ENCODE assay signal across 9 mouse cellular contexts in the genomic region with DNA sequence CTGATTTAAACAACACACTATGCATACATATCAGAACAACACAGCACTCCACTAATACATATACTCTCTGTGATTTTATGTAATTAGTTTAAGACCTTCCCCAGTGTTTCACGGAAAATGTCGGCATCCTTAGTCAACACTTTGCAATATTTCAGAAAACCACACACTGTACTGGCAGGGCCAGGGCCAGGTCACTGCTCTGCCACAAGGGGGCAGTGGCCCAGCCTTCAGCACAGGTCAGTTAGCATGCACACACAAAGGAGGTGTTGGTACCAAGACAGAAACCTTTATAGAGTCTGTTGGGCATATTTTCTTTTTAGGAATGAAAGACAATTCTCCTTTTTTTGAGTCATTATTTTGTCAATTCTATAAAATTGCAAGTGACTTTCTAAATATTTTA. TPM values are rescaled to one million over a fixed set of nuclear protein-coding genes. Genes with fewer than 3 reads are reported as not detected.
DNase-seq lines count a peak whose midpoint lies in the region; ATAC-seq and TF ChIP-seq lines count a peak whose summit lies in the region.
"Had no signal": no experiment of that assay in that cellular context is flagged by ENCODE, and none has a peak within 500 bp of the region (broad histone marks: within the 10 kb centered on the region; RNA-seq: fewer than 3 reads in every experiment).

No protein-coding gene starts in this region.

- ATAC-seq in liver, postnatal 0 days, result no peak

- 46% methylated on average over 2 of the region's 2 CpGs for WGBS in liver, postnatal 0 days (ENCODE audit: insufficient replicate concordance)

- H3K4me1 ChIP-seq in liver, postnatal 0 days (ENCODE audit: insufficient read depth), result no peaks in the 10 kb centered on the region
- H3K4me1 ChIP-seq: limb, embryonic 15.5 days had no signal

- no peaks in the 10 kb centered on the region for H3K36me3 ChIP-seq in liver, postnatal 0 days (replicated peaks; ENCODE audit: insufficient read depth, low read length)
- H3K36me3 ChIP-seq: limb, embryonic 15.5 days had no signal

- TF ChIP-seq CTCF in brain, embryonic 14.5 days (IDR thresholded peaks at IDR 0.05; ENCODE audit: borderline replicate concordance, extremely low read depth, insufficient read depth, insufficient read length), result peak; percentile 76
- TF ChIP-seq CTCF in liver, postnatal 0 days (IDR thresholded peaks at IDR 0.05; ENCODE audit: low read depth), result peak; percentile 74

- peak; percentile 9 to 21 for DNase-seq in cerebellum, adult 18-20 months
- no peak for DNase-seq in cerebellum, adult 8-10 months
- DNase-seq in A20 (ENCODE audit: low read depth, low spot score), result peak; percentile 45
- peak; percentile 45 for DNase-seq in brain, embryonic 14.5 days (ENCODE audit: low read depth)
- DNase-seq in forelimb bud, embryonic 11.5 days (ENCODE audit: low read depth, low spot score), result peak; percentile 46
- DNase-seq in liver, postnatal 0 days, result peak; percentile 27
- peak; percentile 40 for DNase-seq in retina, postnatal 1 day
- no peak for DNase-seq in layer of hippocampus, adult 18-20 months (ENCODE audit: low spot score in 2 of 2)

- H3K27me3 ChIP-seq in liver, postnatal 0 days (ENCODE audit: insufficient read depth, low read length), result no peaks in the 10 kb centered on the region
- H3K27me3 ChIP-seq: limb, embryonic 15.5 days had no signal

- no peak overlapping the region for H3K9ac ChIP-seq in liver, postnatal 0 days (replicated peaks)
- H3K9ac ChIP-seq: limb, embryonic 15.5 days had no signal

- no peak overlapping the region for H3K4me2 ChIP-seq in liver, postnatal 0 days (ENCODE audit: low read depth, low read length)
- H3K4me2 ChIP-seq: limb, embryonic 15.5 days had no signal

- TF ChIP-seq EP300 in liver, postnatal 0 days (IDR thresholded peaks at IDR 0.05; ENCODE audit: low read depth), result no peak

- no peak overlapping the region for H3K4me3 ChIP-seq in liver, postnatal 0 days (ENCODE audit: low read depth, low read length)
- H3K4me3 ChIP-seq: limb, embryonic 15.5 days had no signal

- H3K27ac ChIP-seq in liver, postnatal 0 days (ENCODE audit: low read depth), result no peak overlapping the region
- H3K27ac ChIP-seq: limb, embryonic 15.5 days had no signal

- H3K9me3 ChIP-seq in liver, postnatal 0 days (ENCODE audit: low read length), result no peaks in the 10 kb centered on the region
- H3K9me3 ChIP-seq: limb, embryonic 15.5 days had no signal

- TF ChIP-seq POLR2A in brain, embryonic 14.5 days (IDR thresholded peaks at IDR 0.05; ENCODE audit: borderline replicate concordance, extremely low read depth, insufficient read depth, insufficient read length, poor library complexity, severe bottlenecking), result no peak

RNA-seq across cellular contexts. Expression of a gene that starts 27.0 kb away (rescaled TPM):
- polyA plus RNA-seq in brain, embryonic 14.5 days (2012; rRNA removed), result 48.3 and 63.0 TPM in 2 replicates
- 15.7 and 16.9 TPM in 2 replicates for polyA plus RNA-seq in liver, postnatal 0 days (2015; fragmentation: Nextera tagmentation; extraction: Ambion mirVana)
- total RNA-seq in layer of hippocampus, adult 18-20 months (2021), result 10 to 100 TPM; 25.5 to 27.9 TPM

RNA-seq across cellular contexts. Expression of a gene that starts 50.4 kb away (rescaled TPM):
- polyA plus RNA-seq in brain, embryonic 14.5 days (2012; rRNA removed), result 43.0 and 52.3 TPM in 2 replicates
- polyA plus RNA-seq in liver, postnatal 0 days (2015; fragmentation: Nextera tagmentation; extraction: Ambion mirVana), result 165 and 175 TPM in 2 replicates
- 10 to 100 TPM; 11.4 to 12.6 TPM for total RNA-seq in layer of hippocampus, adult 18-20 months (2021)

Comparison
In these comparisons a context has a peak if more than half of its experiments do, and no peak if none do; other contexts are left out.
1. DNase-seq: peak in cerebellum, adult 18-20 months (2 of 2), A20 (single experiment), brain, embryonic 14.5 days (single experiment), forelimb bud, embryonic 11.5 days (single experiment), liver, postnatal 0 days (single experiment) and retina, postnatal 1 day (single experiment); none in cerebellum, adult 8-10 months (single experiment) and layer of hippocampus, adult 18-20 months (0 of 2).